Mouse (Mus musculus): ENCODE measurements around the gene Catsper2.

Catsper2 gene

DNA sequence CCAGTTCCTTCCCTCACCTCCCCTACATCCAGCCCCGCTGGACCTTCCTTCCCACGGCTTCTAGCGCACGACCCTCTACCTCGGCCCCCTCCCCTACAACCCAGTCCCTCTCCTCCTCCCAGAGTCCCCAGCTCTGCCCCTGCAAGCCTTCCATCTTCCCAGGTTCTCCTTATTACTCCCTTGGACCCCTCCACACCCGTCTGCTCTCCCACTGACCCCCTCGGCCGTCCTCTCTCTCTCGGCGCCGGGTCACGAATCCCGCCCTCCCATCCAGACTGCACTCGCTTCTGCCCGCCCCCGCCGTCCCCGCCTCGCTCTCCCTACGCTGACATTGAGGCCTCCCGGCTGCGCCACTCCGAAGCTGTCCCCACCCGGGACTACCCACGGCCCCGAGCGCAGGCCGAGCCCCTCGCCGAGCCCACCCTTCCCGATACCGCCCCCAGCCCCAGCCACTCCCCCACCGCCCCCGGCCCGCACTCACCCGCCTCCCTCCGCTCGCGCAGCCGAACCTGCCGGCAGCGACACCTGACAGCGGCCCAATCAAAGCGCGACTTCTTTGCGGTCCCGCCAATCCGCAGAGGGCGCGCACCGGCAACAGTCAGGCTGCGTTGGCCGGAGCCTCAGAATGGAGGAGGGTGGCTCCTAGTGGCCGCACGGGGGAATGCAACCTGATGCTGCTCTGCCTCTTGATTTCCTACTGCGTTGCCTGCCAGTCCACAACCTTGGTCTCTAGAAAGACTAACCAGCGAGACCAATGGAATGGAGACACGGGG is 58.6 kb downstream of the Catsper2 start, which contains the start of gene Ppip5k1:
Gene Ppip5k1, minus strand, starts transcription at position 577 of the 773 bp plus-strand sequence.
- DNase-seq (ENCODE audit: low spot score in 2 of 2) = peak; percentile 95 to 96

DNA sequence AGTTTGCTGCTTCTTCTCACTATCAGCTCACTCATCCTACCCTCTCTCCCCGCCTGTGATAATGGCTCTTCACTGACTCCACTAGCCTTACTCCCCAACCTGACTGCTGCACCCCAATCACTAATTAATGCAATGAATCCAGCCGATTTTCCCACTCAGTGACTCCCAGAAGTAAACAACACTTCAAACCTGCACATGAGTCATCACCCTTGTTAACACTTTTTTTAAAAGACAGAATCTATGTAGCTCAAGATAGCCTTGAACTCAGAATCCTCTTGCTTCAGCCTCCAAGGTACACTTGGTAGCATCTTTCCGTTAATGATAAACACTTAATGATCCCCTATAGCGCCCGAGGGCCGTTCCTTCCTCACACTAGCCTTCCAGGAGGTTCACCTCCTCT is 59.2 kb downstream of the Catsper2 start:
- DNase-seq (ENCODE audit: low spot score in 2 of 2) = no peak

DNA sequence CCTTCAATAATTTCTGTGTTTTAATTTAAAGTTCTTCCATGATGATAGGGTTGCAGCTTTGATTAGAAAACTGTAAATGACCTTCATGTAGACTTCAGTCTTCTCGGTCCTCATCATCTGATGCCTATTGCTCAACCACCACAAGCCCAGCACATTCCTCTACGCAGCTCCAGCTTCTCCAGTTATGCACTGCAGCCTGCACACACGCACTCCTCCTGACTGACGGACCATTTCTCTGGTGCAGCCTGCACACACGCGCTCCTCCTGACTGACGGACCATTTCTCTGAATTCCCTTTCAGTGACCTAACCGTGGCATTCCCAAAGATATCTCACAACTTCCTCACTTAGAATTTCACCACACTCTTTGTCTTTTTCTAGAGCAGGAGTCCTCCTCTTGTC is 60.4 kb downstream of the Catsper2 start:
- no peak for DNase-seq (ENCODE audit: low spot score in 2 of 2)

Data from spleen, postnatal 36 days (tissue).